Mouse (Mus musculus) lung, postnatal 0 days (tissue): Measurements from ENCODE around the gene Mrrf. TPM values are rescaled to one million over a fixed set of nuclear protein-coding genes. Genes with fewer than 3 reads are reported as not detected.

ENCODE experiments used
- ATAC-seq: fragments of 200-750 bp; cut with Nextera tagmentation; 2 replicates; pipeline ENCODE4 v1.8.0; 2017; ENCODE audit warnings: moderate library complexity
- DNase-seq: peaks from one replicate; pipeline ENCODE4 v3.0.0-alpha.2; 2016; ENCODE audit warnings: low spot score
- H3K27ac ChIP-seq: fragments of 300-500 bp; sonication (generic); 2 replicates; pipeline ENCODE4 v1.5.1; 2014; ENCODE audit warnings: antibody characterized with exemption, mild to moderate bottlenecking, low read length, mixed read lengths
- H3K27me3 ChIP-seq: fragments of 300-500 bp; sonication (generic); replicated peaks from 2 replicates; pipeline ENCODE4 v1.6.1; 2014; ENCODE audit warnings: low read length, mixed read lengths; ENCODE audit not compliant: insufficient read depth
- H3K36me3 ChIP-seq: fragments of 300-500 bp; sonication (generic); 2 replicates; pipeline ENCODE4 v1.6.1; 2014; ENCODE audit warnings: low read length, mixed read lengths; ENCODE audit not compliant: insufficient read depth
- H3K4me1 ChIP-seq: fragments of 300-500 bp; sonication (generic); 2 replicates; pipeline ENCODE4 v1.6.1; 2014; ENCODE audit warnings: antibody characterized with exemption, low read depth, low read length, mixed read lengths; ENCODE audit not compliant: insufficient read depth
- H3K4me2 ChIP-seq: fragments of 300-500 bp; sonication (generic); replicated peaks from 2 replicates; pipeline ENCODE4 v1.6.1; 2014; ENCODE audit warnings: low read depth, mild to moderate bottlenecking, low read length, moderate library complexity, mixed read lengths
- H3K4me3 ChIP-seq: fragments of 300-500 bp; sonication (generic); 2 replicates; pipeline ENCODE4 v1.5.1; 2014; ENCODE audit warnings: low read depth, low read length
- H3K9ac ChIP-seq: fragments of 300-500 bp; sonication (generic); replicated peaks from 2 replicates; pipeline ENCODE4 v1.6.1; 2014; ENCODE audit warnings: low read depth, mild to moderate bottlenecking
- H3K9me3 ChIP-seq: fragments of 300-500 bp; sonication (generic); 2 replicates; pipeline ENCODE4 v1.6.1; 2016; ENCODE audit warnings: low read length, mixed read lengths
- CTCF ChIP-seq: IDR thresholded peaks from 2 replicates; pipeline ENCODE4 v1.5.1; 2016; ENCODE audit warnings: antibody characterized with exemption, mild to moderate bottlenecking
- EP300 ChIP-seq: IDR thresholded peaks from 2 replicates; pipeline ENCODE4 v1.6.1; 2016; ENCODE audit warnings: antibody characterized with exemption, mild to moderate bottlenecking, control low read depth
- WGBS: fragments of 180-500 bp; shearing (Covaris S2); extraction: QIAGEN DNeasy Blood & Tissue Kit; methylation state at CpG from one replicate; pipeline ENCODE4 v1.1.7; 2014; 5-methylcytosine and 5-hydroxymethylcytosine counted together
- polyA plus RNA-seq: library from polyadenylated mRNA; unstranded; fragments of >200 nt; fragmentation: Nextera tagmentation; extraction: Ambion mirVana; gene quantifications from 2 replicates; pipeline ENCODE4 v1.2.1, GENCODE M21; 2015

Gene Mrrf
- polyA plus RNA-seq, 1 experiment from 2014 or later, result 24.2 TPM

DNA sequence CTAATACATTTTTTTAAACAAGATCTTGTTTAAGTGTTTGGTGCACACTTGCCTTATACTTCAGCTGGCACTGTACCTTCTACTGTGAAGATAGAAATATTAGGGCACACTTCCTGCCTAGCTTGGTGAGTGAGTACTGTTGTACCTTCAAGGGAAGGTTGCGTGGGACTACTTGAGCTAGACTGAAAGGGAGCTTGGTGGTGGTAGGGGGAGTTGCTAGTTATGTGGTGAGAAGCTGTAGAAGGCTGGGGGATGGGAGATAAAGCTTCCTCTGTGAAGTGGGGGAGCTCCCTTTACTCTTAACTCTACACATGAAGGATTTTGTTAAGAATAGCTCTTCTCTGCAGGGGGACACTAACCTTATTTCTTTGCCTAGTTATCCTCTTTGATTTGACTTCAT is 21.3 kb downstream of the Mrrf start:
- 79% methylated on average over 1 of the region's 1 CpGs for WGBS
- no peak for ATAC-seq
- Histone ChIP-seq H3K27ac (no peak overlapping the region), H3K9me3 (no peaks in the 10 kb centered on the region), H3K4me1 (no peaks in the 10 kb centered on the region; the same call in 1 of the 2 replicates), H3K4me3 (no peak overlapping the region), H3K27me3 (no peaks in the 10 kb centered on the region), H3K9ac (no peak overlapping the region), H3K36me3 (peaks cover 9% of the 10 kb centered on the region; the same call in 1 of the 2 replicates), H3K4me2 (no peak overlapping the region)
- TF ChIP-seq CTCF (no peak), EP300 (no peak)
- DNase-seq, result no peak

DNA sequence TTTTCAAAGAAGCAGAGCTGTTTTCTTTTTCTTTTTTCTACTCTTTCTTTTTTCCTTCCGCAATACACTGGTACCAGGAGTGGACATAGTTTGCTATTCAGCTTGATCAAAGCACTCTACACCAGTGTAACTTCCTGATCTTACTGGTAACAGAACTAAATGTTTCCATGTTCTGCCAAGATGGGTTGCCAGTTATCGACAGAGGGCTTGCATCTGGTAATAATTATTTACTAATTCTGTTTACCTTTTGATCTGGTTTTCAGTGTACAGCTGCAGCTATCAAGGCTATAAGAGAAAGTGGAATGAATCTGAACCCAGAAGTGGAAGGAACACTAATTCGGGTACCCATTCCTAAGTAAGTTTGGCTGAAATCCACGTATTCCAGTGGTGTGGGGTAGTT is 23.1 kb downstream of the Mrrf start:
- Histone ChIP-seq H3K27ac (no peak overlapping the region), H3K9ac (no peak overlapping the region), H3K36me3 (peaks cover 5% of the 10 kb centered on the region; the same call in 1 of the 2 replicates), H3K4me2 (no peak overlapping the region), H3K4me3 (no peak overlapping the region), H3K27me3 (no peaks in the 10 kb centered on the region), H3K4me1 (no peaks in the 10 kb centered on the region; the same call in 1 of the 2 replicates), H3K9me3 (no peaks in the 10 kb centered on the region)
- 81% methylated on average over 4 of the region's 4 CpGs for WGBS
- DNase-seq, result no peak
- TF ChIP-seq CTCF, result no peak
- no peak for TF ChIP-seq EP300
- ATAC-seq, result no peak

DNA sequence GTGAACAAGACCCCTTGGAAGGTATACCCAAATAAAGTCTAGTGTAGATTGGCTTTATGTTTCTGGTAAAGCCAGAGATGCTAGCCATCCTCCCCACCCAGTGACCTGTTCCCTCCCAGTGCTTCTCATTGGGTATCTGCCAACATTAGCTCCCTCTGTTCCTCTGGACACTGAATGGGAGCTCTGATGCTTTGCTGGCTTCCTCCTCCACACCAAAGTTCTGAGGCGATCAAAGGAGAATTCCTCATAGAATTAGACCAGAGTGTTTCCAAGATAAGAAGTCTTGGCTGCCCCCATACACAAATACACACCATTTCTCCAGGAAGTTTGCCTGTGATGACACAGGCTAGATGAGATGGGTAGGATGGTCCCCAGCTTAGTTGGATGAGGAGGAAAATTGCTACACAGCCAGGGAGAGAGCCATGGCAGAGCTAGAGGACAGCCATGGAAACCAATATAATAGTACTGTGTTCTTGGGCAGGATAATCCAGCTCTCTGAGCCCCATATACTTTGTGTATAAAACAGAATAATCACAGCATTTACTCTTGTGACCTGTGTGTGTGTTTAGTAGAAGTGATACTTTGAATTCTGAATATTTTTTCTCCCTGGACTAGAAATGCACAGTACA is 31.9 kb downstream of the Mrrf start:
- Histone ChIP-seq H3K27ac (no peak overlapping the region), H3K4me3 (no peak overlapping the region), H3K9ac (no peak overlapping the region), H3K36me3 (no peaks in the 10 kb centered on the region), H3K27me3 (no peaks in the 10 kb centered on the region), H3K9me3 (no peaks in the 10 kb centered on the region), H3K4me1 (peaks cover 4% of the 10 kb centered on the region; the same call in 1 of the 2 replicates), H3K4me2 (no peak overlapping the region)
- TF ChIP-seq CTCF, result no peak
- TF ChIP-seq EP300, result no peak
- ATAC-seq (no peak), DNase-seq (no peak)
- 74% methylated on average over 1 of the region's 1 CpGs for WGBS

DNA sequence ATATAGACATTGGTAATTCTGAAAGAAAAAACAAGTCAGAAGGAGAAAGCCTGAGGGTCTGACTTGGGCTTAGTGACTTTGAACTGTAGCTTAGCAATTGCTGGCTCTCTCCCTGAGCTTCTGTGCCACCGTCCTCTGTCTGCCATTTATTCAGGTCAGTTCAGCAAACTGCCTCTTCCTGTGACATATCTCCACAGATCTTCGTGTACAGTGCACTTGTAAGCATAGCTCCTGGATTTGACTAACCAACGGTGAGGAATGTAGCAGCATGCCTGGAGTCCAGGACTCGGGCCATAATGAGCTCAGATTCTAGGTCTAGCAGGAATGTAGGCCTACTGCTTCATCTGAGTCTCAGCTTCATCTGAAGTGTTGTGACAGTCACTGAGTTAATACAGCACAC is 33.0 kb downstream of the Mrrf start:
- Histone ChIP-seq H3K9me3 (no peaks in the 10 kb centered on the region), H3K4me2 (no peak overlapping the region), H3K36me3 (no peaks in the 10 kb centered on the region), H3K27ac (no peak overlapping the region), H3K9ac (no peak overlapping the region), H3K4me1 (peaks cover 4% of the 10 kb centered on the region; the same call in 1 of the 2 replicates), H3K27me3 (no peaks in the 10 kb centered on the region), H3K4me3 (no peak overlapping the region)
- ATAC-seq (no peak), DNase-seq (no peak)
- WGBS, result 52% methylated on average over 4 of the region's 4 CpGs
- TF ChIP-seq EP300, result no peak
- no peak for TF ChIP-seq CTCF

DNA sequence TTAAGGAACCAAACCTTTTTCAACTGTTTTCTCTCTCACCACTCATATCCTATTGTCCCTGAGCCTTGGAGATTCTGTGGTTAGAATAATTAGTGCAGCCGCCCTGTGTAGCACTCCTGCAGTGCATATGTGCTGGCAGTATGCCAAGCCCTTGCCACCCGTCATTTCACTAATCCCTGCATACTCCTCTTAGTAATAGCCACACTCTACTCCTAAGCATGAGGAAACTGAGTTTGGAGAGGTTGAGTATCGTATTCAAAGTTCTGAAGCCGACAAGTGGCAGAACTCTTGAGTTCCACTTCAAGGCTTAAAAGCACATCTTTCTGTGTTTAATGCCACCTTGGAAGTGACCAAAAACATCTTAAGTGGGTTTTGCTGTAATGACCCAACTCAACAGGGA is 35.9 kb downstream of the Mrrf start:
- no peak overlapping the region for H3K27ac ChIP-seq

DNA sequence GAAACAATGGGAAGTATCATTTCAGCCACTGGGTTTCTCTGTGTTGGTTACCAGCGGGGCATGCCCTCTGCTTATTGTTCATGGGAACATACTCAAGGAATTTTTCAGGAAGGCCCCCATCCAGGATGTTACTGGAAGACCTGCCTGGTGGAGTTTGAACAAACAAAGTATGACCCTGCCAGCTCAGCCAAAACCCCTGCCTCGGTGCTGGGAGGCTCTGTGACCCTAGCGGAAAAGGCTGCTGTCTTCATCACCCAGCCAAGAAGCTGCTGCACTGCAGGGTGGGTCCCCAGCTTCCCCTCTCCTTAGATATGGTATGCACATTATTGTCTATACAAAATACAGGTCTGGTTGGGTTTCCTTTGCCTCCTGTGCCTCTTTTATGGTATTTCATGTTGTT is 36.4 kb downstream of the Mrrf start:
- DNase-seq, result no peak
- Histone ChIP-seq H3K4me1 (peaks cover 4% of the 10 kb centered on the region; the same call in 1 of the 2 replicates), H3K4me3 (no peak overlapping the region), H3K9ac (no peak overlapping the region), H3K27me3 (no peaks in the 10 kb centered on the region), H3K36me3 (no peaks in the 10 kb centered on the region), H3K4me2 (no peak overlapping the region), H3K27ac (no peak overlapping the region), H3K9me3 (no peaks in the 10 kb centered on the region)
- peak; percentile 53 for ATAC-seq
- WGBS, result 41% methylated on average over 3 of the region's 3 CpGs
- TF ChIP-seq EP300 (no peak; the same call in 1 of the 2 replicates), CTCF (no peak)

More for the DNA sequence above, 35.9 kb downstream of the Mrrf start:
- no peaks in the 10 kb centered on the region for H3K36me3 ChIP-seq
- peak; percentile 92 for ATAC-seq
- no peaks in the 10 kb centered on the region for H3K9me3 ChIP-seq
- H3K4me1 ChIP-seq, result peaks cover 4% of the 10 kb centered on the region; the same call in 1 of the 2 replicates
- H3K27me3 ChIP-seq, result no peaks in the 10 kb centered on the region
- TF ChIP-seq CTCF (no peak), EP300 (peak; percentile 95)
- peak; percentile 85 for DNase-seq
- no peak overlapping the region for H3K4me2 ChIP-seq
- H3K9ac ChIP-seq, result no peak overlapping the region
- no peak overlapping the region for H3K4me3 ChIP-seq
- 37% methylated on average over 4 of the region's 4 CpGs for WGBS
